Mouse (Mus musculus) v-Abl transformed pro-B cells (cell line): ENCODE data around the gene Cpn1.

Experiments used
- in situ Hi-C, 2 experiments: fragments of 400-800 bp; cut with MboI; formaldehyde crosslinking; loops; one replicate each; pipeline ENCODE4 v1.15.1; 2025; ENCODE audit not compliant: unreplicated experiment in 2 of 2

The Cpn1 gene

DNA sequence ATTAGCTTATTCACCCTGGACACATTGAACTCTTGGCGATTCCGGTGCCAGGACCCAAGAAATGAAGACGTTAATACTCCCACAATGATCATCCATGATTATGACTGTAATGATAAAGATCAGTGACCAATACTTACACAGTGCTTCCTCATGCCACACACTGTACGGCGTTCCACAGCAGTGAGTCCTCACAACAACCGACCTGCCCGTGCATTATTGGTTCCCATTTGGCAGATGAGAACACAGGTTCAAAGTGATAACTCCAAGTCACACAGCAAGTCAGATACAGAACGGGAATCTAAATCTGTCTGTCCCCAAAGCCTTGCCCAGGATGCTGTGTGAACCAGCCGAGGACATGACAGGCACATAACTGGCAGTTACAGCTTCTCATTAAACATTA lies 71.4 kb downstream of the Cpn1 start:
- in situ Hi-C loops = no loop called here

DNA sequence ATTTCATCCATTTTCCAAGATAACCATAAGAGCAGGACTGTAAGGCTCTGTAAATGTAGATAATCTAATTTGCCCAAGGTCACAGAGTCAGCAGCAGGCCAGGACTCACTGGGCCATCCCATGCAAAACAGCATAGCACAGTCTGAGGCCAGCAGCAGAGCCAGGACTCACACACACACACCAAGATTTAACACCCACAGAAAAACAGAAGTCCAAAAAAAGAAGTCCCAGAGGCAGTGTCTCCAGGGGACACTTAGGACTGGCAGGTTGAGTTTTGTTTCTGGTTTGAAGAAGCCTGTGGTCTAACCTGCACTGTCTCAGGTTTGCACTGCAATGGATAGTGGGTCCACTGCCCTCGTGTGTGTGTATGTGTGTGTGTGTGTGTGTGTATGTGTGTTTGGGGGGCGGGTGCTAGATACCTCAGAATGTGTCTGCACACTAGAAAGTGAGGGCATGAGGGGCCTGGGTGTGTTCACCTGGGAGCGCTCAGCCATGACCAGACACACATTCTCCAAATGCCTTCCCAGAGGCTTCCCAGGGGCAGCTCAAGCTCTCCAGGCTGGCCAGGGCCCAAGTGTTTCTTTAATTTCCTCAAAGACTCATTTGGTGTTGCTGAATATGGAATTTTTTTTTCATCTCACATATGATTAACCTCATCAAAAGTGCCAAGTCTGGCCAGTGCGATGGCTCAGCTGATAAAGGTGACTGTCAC lies 73.4 kb downstream of the Cpn1 start:
- in situ Hi-C loops = no loop called here

DNA sequence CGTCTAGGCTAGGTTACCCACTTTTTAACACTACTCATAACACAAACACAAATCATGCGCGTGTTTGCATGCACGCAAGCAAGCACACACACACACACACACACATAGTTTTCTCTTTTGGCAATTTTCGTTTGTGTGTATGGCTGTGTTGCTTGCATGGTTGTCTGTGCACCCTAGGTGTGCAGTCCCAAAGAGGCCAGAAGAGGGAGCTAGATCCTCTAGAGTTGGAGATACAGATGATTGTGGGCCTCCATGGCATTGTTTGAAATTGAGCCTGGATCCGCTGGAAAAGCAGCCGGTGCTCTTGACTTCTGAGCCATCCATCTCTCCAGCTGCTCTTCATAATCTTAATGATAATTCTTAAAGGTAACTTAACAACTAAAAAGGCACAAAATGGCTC lies 79.9 kb downstream of the Cpn1 start:
- in situ Hi-C loops = no loop called here
